Mouse (Mus musculus): ENCODE measurements around the gene Gm49391. TPM values are rescaled to one million over a fixed set of nuclear protein-coding genes. Genes with fewer than 3 reads are reported as not detected.

Gm49391 gene
- polyA plus RNA-seq, 1 experiment, result 1.1 TPM

- TF ChIP-seq CTCF (IDR thresholded peaks at IDR 0.05; ENCODE audit: borderline replicate concordance, insufficient read depth, low read depth, low read length), result no peak
- TF ChIP-seq POLR2A (IDR thresholded peaks at IDR 0.05; ENCODE audit: borderline replicate concordance, insufficient read depth, low read length), result no peak
- DNase-seq, result no peak
- Histone ChIP-seq H3K4me3 (replicated peaks; ENCODE audit: insufficient read depth, low read depth, low read length) (no peak overlapping the region), H3K4me1 (ENCODE audit: control insufficient read depth, insufficient read depth, low read length) (no peaks in the 10 kb centered on the region), H3K27ac (ENCODE audit: insufficient read depth, low read length) (no peak overlapping the region), H3K27me3 (ENCODE audit: control insufficient read depth, insufficient read depth, low read length) (no peaks in the 10 kb centered on the region)
Measured at GRCm38 (mm10) chr13:60895406-60896160, 40.8 kb downstream of the Gm49391 start.

- Histone ChIP-seq H3K27me3 (ENCODE audit: control insufficient read depth, insufficient read depth, low read length) (no peaks in the 10 kb centered on the region), H3K4me3 (replicated peaks; ENCODE audit: insufficient read depth, low read depth, low read length) (no peak overlapping the region), H3K4me1 (ENCODE audit: control insufficient read depth, insufficient read depth, low read length) (no peaks in the 10 kb centered on the region), H3K27ac (ENCODE audit: insufficient read depth, low read length) (no peak overlapping the region)
- TF ChIP-seq CTCF (IDR thresholded peaks at IDR 0.05; ENCODE audit: borderline replicate concordance, insufficient read depth, low read depth, low read length), result no peak
- 95% methylated on average over 1 of the region's 1 CpGs for WGBS
- no peak for DNase-seq
Measured at GRCm38 (mm10) chr13:60892301-60892700, 44.1 kb downstream of the Gm49391 start.

GRCm38 (mm10) chr13:60864281-60864680 lies 72.1 kb downstream of the Gm49391 start, which contains the start of gene 4930486L24Rik:
TSS of gene 4930486L24Rik (minus strand) at chr13:60864475.
- Histone ChIP-seq H3K27me3 (ENCODE audit: control insufficient read depth, insufficient read depth, low read length) (no peaks in the 10 kb centered on the region), H3K4me3 (replicated peaks; ENCODE audit: insufficient read depth, low read depth, low read length) (no peak within 1 kb of the TSS), H3K27ac (ENCODE audit: insufficient read depth, low read length) (no peak within 1 kb of the TSS), H3K4me1 (ENCODE audit: control insufficient read depth, insufficient read depth, low read length) (no peaks in the 10 kb centered on the region)
- 61% methylated on average over 1 of the region's 1 CpGs for WGBS
- DNase-seq, result no peak
- TF ChIP-seq CTCF (IDR thresholded peaks at IDR 0.05; ENCODE audit: borderline replicate concordance, insufficient read depth, low read depth, low read length) (no peak), POLR2A (IDR thresholded peaks at IDR 0.05; ENCODE audit: borderline replicate concordance, insufficient read depth, low read length) (no peak)

- Histone ChIP-seq H3K4me3 (replicated peaks; ENCODE audit: insufficient read depth, low read depth, low read length) (no peak overlapping the region), H3K27me3 (ENCODE audit: control insufficient read depth, insufficient read depth, low read length) (no peaks in the 10 kb centered on the region), H3K27ac (ENCODE audit: insufficient read depth, low read length) (no peak overlapping the region), H3K4me1 (ENCODE audit: control insufficient read depth, insufficient read depth, low read length) (no peaks in the 10 kb centered on the region)
- no peak for DNase-seq
- no peak for TF ChIP-seq CTCF (IDR thresholded peaks at IDR 0.05; ENCODE audit: borderline replicate concordance, insufficient read depth, low read depth, low read length)
- TF ChIP-seq POLR2A (IDR thresholded peaks at IDR 0.05; ENCODE audit: borderline replicate concordance, insufficient read depth, low read length), result no peak
- 77% methylated on average over 4 of the region's 4 CpGs for WGBS
Measured at GRCm38 (mm10) chr13:60848241-60849120, 87.9 kb downstream of the Gm49391 start.

Other genes with a start within 250 kb of the Gm49391 start
- not detected in 2 replicates for gene BC051665, start 150.2 kb downstream of the Gm49391 start, polyA plus RNA-seq (2012; rRNA removed)
- not detected in 2 replicates for gene Ctsll3, start 133.7 kb downstream of the Gm49391 start, polyA plus RNA-seq (2012; rRNA removed)
- 0.34 TPM in 1 of 2 replicates, not detected in the other for gene 4930486L24Rik, start 72.1 kb downstream of the Gm49391 start, polyA plus RNA-seq (2012; rRNA removed)
- gene Gm49392, start 39.7 kb downstream of the Gm49391 start, polyA plus RNA-seq (2012; rRNA removed), result 0.17 TPM in 1 of 2 replicates, not detected in the other
- 0.90 and 2.0 TPM in 2 replicates for gene Ctla2b, start 39.1 kb downstream of the Gm49391 start, polyA plus RNA-seq (2012; rRNA removed)
- 0.25 TPM in 1 of 2 replicates, not detected in the other for gene Tpbpb, start 31.7 kb downstream of the Gm49391 start, polyA plus RNA-seq (2012; rRNA removed)
- gene Gm49393, start 981 bp downstream of the Gm49391 start, polyA plus RNA-seq (2012; rRNA removed), result not detected in 2 replicates
- gene Ctla2a, start 54 bp upstream of the Gm49391 start, polyA plus RNA-seq (2012; rRNA removed), result 10.4 and 11.5 TPM in 2 replicates
- gene Tpbpa, start 5.4 kb upstream of the Gm49391 start, polyA plus RNA-seq (2012; rRNA removed), result 0.21 and 0.64 TPM in 2 replicates
- gene Ctsj, start 69.4 kb upstream of the Gm49391 start, polyA plus RNA-seq (2012; rRNA removed), result 0.11 TPM in 1 of 2 replicates, not detected in the other
- not detected in 2 replicates for gene Ctsq, start 104.1 kb upstream of the Gm49391 start, polyA plus RNA-seq (2012; rRNA removed)
- gene Ctsr, start 227.7 kb upstream of the Gm49391 start, polyA plus RNA-seq (2012; rRNA removed), result not detected in 2 replicates